Mouse (Mus musculus) effector memory CD4-positive, alpha-beta T cell, adult 5 months (primary cell): ENCODE measurements around the gene Stk39. TPM values are rescaled to one million over a fixed set of nuclear protein-coding genes. Genes with fewer than 3 reads are reported as not detected.

Experiments
- polyA plus RNA-seq: library from polyadenylated mRNA; unstranded; fragments of 100-300 nt; shearing (Covaris generic); gene quantifications from one replicate; pipeline ENCODE4 v1.2.1, GENCODE M21; 2017

Gene Stk39
- 115 TPM for polyA plus RNA-seq

GRCm38 (mm10) chr2:68471759-68472550, at the start of gene Stk39:
Stk39 (minus strand) TSS chr2:68472268.

Other genes with a start within 250 kb of the Stk39 start
- gene 4933409G03Rik, start 110.1 kb upstream of the Stk39 start, polyA plus RNA-seq, result not detected
- gene 4932414N04Rik, start 184.2 kb upstream of the Stk39 start, polyA plus RNA-seq, result not detected